Mouse (Mus musculus) left cerebral cortex, adult 6 months (tissue): ENCODE results near the gene Mettl4. TPM values are rescaled to one million over a fixed set of nuclear protein-coding genes. Genes with fewer than 3 reads are reported as not detected.

Experiments used
- long read RNA-seq, 2 experiments: library from polyadenylated mRNA; unstranded; transcript quantifications; one replicate each; pipeline ENCODE4 v2.0.0; 2019 to 2020
- polyA plus RNA-seq: library from polyadenylated mRNA; unstranded; fragments of <200 nt; fragmentation: Nextera tagmentation; gene quantifications from 2 replicates; pipeline ENCODE4 v1.2.3, GENCODE M21; 2021

Gene Mettl4
- 9.2 and 9.3 TPM in 2 replicates for polyA plus RNA-seq
- long read RNA-seq, experiment 1, partial matches to known transcripts = 5 of 39 reads
- long read RNA-seq, experiment 1, other reads (novel, unspliced or antisense) = 29 of 39 reads
- long read RNA-seq, experiment 2, partial matches to known transcripts = 3 of 10 reads
- long read RNA-seq, experiment 2, other reads (novel, unspliced or antisense) = 7 of 10 reads

DNA sequence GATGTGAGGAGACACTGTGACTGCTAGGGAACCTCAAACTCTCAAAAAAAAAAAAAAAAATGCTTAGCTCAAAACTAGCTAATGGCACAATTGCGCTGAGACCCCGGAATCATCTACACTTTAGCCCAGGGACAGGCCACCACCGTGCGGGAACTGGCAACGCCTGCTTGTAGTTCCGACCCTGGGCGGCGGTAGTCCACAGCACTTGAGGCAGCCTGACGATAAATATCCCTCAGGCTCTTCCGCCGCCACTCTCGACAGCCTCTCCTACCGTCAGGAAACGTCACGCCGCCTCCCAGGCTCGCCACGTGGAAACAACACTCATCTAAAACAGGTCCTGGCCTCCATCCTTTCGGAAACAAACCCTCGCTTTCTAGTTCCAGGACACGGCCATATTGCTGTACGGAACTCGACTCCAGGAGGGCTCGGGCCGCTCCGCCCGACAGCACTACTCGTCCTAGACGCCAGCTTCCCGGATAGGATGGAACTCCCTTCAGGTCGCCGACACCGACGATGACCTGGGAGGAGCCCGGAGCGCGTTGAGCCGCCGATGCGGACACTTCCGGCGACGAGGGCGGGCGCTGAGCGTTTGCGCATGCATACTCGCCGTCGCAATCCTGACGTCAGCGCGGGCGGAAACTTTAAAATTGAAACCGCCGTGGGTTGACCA, at the start of gene Mettl4:
Mettl4 (minus strand) TSS at position 554 of the 670 bp plus-strand sequence.

